Mouse (Mus musculus) adrenal gland, adult 2 months (tissue): ENCODE results near the gene Srp9. TPM values are rescaled to one million over a fixed set of nuclear protein-coding genes. Genes with fewer than 3 reads are reported as not detected.
A peak's percentile ranks its signal among the peaks of the same experiment; 100 is the strongest.

Source experiments
- DNase-seq: peaks from one replicate; pipeline ENCODE4 v3.0.0; 2021
- long read RNA-seq: library from polyadenylated mRNA; stranded (forward); transcript quantifications from one replicate; pipeline ENCODE4 v2.0.0, GENCODE M21; 2021
- polyA plus RNA-seq: library from polyadenylated mRNA; depleted of rRNA; stranded (reverse); fragments of >200 nt; gene quantifications from 2 replicates; pipeline ENCODE4 v1.2.3, GENCODE M21; 2012; rRNA removed
- total RNA-seq, 2 experiments: library from RNA; stranded (reverse); gene quantifications; 2 replicates each; pipeline ENCODE4 v1.2.3; 2021

Srp9 gene
- 10 to 100 TPM; 46.4 to 64.9 TPM for total RNA-seq
- polyA plus RNA-seq: 22.7 and 29.6 TPM in 2 replicates
- long read RNA-seq, transcript Srp9-202 (2 exons, 823 nt): minor isoform, 5 of 97 reads
- long read RNA-seq, transcript Srp9-201 (3 exons, 1,367 nt): major isoform, 87 of 97 reads
- long read RNA-seq, partial matches to known transcripts: 0 of 97 reads
- long read RNA-seq, other reads (novel, unspliced or antisense): 3 of 97 reads

GRCm38 (mm10) chr1:182124506-182124905 lies at the start of gene Srp9:
TSS of gene Srp9 (plus strand) at chr1:182124737.
- DNase-seq: peak; percentile 98

- DNase-seq: peak; percentile 70
Measured at GRCm38 (mm10) chr1:182081744-182082419, 42.7 kb upstream of the Srp9 start.

GRCm38 (mm10) chr1:182083459-182083858 lies 41.1 kb upstream of the Srp9 start:
- DNase-seq: no peak

- peak; percentile 14 for DNase-seq
Measured at GRCm38 (mm10) chr1:182086759-182087158, 37.8 kb upstream of the Srp9 start.

- peak; percentile 24 for DNase-seq
Measured at GRCm38 (mm10) chr1:182087351-182087750, 37.2 kb upstream of the Srp9 start.

- peak; percentile 81 for DNase-seq
Measured at GRCm38 (mm10) chr1:182087753-182088633, 36.5 kb upstream of the Srp9 start.

GRCm38 (mm10) chr1:182088844-182089418 lies 35.6 kb upstream of the Srp9 start:
- DNase-seq: peak; percentile 45

GRCm38 (mm10) chr1:182089600-182090297 lies 34.8 kb upstream of the Srp9 start:
- DNase-seq: no peak

GRCm38 (mm10) chr1:182090298-182090677 lies 34.2 kb upstream of the Srp9 start:
- no peak for DNase-seq

- DNase-seq: no peak
Measured at GRCm38 (mm10) chr1:182091261-182091660, 33.3 kb upstream of the Srp9 start.

- no peak for DNase-seq
Measured at GRCm38 (mm10) chr1:182091746-182092412, 32.7 kb upstream of the Srp9 start.

GRCm38 (mm10) chr1:182092413-182092800 lies 32.1 kb upstream of the Srp9 start:
- no peak for DNase-seq

GRCm38 (mm10) chr1:182093407-182093806 lies 31.1 kb upstream of the Srp9 start:
- peak; percentile 49 for DNase-seq

GRCm38 (mm10) chr1:182094473-182095136 lies 29.9 kb upstream of the Srp9 start:
- no peak for DNase-seq

- peak; percentile 31 for DNase-seq
Measured at GRCm38 (mm10) chr1:182095240-182095741, 29.2 kb upstream of the Srp9 start.

- peak; percentile 11 for DNase-seq
Measured at GRCm38 (mm10) chr1:182096707-182097106, 27.8 kb upstream of the Srp9 start.

- DNase-seq: no peak
Measured at GRCm38 (mm10) chr1:182099062-182099461, 25.5 kb upstream of the Srp9 start.

GRCm38 (mm10) chr1:182100403-182100802 lies 24.1 kb upstream of the Srp9 start:
- DNase-seq: no peak

- no peak for DNase-seq
Measured at GRCm38 (mm10) chr1:182101468-182101867, 23.1 kb upstream of the Srp9 start.

- DNase-seq: no peak
Measured at GRCm38 (mm10) chr1:182102706-182103105, 21.8 kb upstream of the Srp9 start.
